Mouse (Mus musculus): ENCODE measurements around the gene Cacfd1.

Gene Cacfd1

DNA sequence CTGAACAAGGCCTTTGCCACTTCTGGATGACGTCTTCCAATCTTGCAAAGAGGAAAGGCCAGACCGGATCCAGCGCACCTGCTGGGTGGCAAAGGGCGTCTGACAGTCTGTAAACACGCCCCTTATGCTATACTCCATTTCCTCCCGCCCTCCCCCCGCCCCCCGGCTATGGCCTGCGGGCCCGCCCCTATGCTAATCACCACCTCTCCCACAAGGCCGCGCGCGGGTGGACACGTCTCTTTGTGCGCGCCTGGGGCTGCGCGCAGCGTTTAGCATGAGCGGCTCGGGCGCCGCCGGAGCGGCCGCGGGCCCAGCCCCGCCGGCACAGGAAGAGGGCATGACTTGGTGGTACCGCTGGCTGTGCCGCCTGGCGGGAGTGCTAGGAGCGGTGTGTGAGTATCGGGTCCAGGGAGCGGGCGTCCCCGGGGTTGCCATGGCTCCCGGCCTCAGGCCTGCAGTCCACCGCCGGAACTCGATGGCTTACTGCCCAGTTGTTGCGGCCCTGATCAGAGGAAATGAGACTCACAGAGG is at the start of gene Cacfd1:
Gene Cacfd1, plus strand, starts transcription at position 213 of the 531 bp plus-strand sequence.
- DNase-seq, result peak; percentile 86

DNA sequence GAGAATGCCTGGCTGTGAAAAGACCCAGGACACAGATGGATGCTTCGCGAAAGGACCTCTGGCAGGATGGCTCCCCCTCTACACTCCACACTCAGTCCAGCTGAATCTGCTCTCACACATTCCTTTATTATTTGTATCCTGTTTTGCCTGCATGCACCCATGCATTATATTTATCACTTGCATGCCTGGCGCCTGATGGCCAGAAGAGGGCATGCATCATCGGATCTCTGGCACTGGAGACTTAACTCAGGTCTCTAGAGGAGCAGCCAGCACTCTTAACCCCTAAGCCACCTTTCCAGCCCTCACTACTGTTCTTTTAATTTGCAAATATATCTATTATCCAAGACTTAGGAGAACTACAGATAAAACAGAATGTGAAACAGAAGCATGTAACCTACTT is 49.0 kb upstream of the Cacfd1 start:
- DNase-seq, result no peak

DNA sequence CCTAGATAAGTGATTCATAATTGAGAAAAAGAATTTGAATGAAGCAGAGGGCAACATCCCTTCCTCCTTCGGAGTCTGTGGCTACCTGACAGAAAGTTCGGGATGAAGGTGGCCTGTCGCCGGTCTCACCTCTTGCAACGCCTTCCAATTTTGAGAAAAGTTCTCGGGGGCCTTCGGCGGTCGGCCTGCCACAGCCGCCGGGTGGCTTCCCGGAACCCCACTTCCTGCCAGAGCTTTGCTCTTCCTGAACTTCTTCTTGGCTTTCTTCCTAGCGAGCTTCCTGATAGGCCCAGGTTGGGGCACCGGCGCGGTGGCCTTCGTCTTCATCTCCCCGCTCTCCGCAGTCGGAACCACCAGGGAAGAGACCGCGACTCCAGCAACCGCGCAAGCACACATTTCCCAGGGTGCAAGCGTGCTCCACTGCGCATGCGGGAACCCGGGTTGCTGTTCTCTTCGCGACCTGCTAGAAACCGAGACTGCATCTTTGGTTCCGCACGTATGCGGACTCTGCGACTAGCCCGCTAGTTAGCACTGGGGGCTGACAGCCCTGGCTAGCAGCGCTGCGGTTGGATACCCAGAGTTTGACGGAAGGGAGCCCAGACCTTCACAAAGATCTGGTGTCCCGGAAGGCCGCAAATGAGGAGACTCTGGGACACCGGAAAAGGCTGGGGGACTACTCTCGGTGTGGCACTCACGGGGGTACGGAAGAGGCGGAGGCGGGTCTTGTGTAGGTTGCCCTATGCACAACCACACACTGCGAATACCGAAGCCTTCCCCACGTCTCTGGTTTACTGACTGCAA is 45.6 kb upstream of the Cacfd1 start, which contains the start of gene Rexo4:
Gene Rexo4, minus strand, starts transcription at position 464 of the 801 bp plus-strand sequence.
- peak; percentile 94 for DNase-seq

- no peak for DNase-seq
These were observed 44.9 kb upstream of the Cacfd1 start for GRCm38 (mm10) chr2:26964724-26965370.

- no peak for DNase-seq
These were observed 42.5 kb upstream of the Cacfd1 start for GRCm38 (mm10) chr2:26967262-26967661.

DNA sequence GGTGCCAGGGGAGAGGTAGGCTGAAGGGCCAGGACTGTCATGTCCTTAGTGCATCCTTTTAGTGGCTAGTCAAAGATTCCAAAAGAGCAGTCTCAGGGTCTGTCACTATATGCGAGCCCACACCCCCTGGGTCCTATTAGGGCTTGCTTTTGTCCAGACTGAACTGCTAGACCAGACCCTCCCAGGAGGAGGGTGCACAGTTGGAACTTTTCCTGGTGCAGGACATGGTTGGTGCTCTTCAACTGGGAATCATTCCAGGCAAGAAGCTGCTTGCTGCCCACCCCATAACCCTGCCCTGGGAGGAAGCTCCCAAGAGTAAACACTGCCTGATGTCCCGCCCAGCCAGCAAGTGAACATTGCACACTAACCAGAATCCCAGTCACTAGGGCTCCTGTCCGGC is 36.6 kb upstream of the Cacfd1 start, which contains the start of gene Adamts13:
Gene Adamts13, plus strand, starts transcription at position 301 of the 400 bp plus-strand sequence.
- DNase-seq, result no peak

GRCm38 (mm10) chr2:26973960-26974359 is 35.8 kb upstream of the Cacfd1 start:
- no peak for DNase-seq

- no peak for DNase-seq
These were observed 29.4 kb upstream of the Cacfd1 start for GRCm38 (mm10) chr2:26980361-26980760.

DNA sequence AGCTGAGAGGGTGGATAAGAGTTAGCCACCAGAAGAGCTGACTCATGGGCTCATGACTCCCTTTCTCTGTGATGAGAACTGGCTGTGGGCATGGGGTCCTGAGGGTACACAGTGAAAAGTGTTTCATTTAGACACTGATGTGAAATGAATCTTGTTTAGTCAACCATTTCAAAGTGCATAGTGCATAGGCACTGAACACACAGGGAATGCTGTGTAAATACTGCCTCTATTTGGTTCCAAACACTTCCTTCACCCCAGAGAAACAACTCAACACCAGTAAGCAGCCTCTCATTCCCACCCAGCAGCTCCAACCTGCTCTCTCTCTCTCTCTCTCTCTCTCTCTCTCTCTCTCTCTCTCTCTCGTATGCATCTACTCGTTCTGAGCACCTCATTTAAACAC is 25.5 kb upstream of the Cacfd1 start:
- DNase-seq, result no peak

DNA sequence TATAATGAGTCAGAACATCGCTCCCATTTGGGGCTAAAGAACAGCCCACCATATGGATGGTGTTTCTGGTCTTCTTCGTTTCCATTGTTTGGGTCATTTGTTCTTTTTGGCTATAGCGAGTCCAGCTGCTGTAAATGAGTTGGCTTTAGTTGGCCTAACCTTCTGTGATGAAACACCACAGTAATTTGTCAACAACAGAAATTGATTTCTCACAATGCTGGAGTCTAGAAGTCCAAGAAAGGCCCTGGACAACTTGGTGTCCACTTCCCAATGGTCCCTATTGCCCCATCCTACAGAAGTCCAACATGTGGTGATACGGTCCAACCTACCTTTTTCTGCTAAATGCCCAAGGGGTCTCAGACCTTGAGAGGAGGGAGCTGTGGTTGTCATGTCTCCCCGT is 25.1 kb upstream of the Cacfd1 start:
- DNase-seq, result no peak

- DNase-seq, result no peak
These were observed 15.8 kb upstream of the Cacfd1 start for GRCm38 (mm10) chr2:26993936-26994335.

- no peak for DNase-seq
These were observed 12.2 kb upstream of the Cacfd1 start for GRCm38 (mm10) chr2:26997498-26997897.

GRCm38 (mm10) chr2:26997993-26998392 is 11.7 kb upstream of the Cacfd1 start:
- DNase-seq, result no peak

DNA sequence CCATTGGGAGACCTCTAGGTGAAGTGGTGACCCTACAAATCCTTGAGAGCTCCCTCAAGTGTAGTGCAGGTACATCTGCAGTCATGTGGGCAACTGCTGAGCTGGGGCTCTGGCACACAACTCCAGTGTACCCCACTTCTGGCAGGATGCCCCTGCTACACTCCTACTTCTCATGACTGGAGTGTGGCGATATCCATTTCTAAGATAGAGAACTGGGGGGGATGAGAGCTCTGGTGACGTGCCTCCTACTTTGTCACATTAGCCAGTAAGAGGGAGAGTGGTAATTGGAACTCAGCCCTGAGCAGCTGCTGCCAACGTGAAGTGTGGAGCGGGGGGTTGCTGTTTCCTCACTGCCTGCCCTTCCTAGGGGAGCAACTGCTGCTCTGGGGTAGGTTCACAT is 3.5 kb upstream of the Cacfd1 start:
- DNase-seq, result no peak

DNA sequence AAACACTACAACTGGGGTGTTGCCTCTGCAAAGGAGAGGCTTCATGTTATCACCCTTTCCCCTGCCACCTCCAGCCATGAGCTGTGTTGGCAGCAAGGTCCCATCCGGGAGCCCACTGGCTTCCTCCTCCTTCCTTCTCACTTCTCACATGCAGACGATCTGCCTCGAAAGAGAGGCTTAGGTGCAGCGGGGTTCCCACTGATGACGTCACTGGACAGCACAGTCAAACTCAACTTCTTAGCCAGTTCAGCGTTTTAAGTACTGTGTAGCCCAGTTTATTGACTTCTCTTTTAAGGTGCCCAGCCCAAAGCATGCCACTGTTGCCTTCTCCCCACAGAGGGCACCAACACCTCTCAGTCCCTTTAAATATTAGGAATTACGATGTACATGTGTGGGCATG is 2.0 kb upstream of the Cacfd1 start:
- no peak for DNase-seq

DNA sequence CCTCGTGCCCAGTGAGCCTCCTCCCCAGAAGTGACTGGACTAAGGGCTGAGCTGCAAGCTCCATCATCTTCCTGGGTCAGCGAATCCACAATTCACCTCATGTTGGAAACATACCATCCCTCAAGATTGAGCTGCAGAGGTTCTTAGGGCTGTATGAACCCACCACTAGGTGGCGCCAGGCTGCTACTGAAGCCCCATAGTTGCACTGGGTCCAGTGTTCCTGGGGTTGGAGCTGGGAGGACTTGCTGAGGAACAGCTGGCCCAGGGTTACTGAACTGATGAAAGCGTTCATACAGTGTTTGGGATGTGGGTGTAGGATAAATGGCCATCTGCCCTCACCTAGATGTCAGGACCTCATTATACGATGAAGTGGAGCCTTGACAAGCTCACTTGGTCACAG is 8.1 kb downstream of the Cacfd1 start:
- peak; percentile 84 for DNase-seq

GRCm38 (mm10) chr2:27019530-27019929 is 9.8 kb downstream of the Cacfd1 start:
- DNase-seq, result no peak

GRCm38 (mm10) chr2:27021103-27021502 is 11.4 kb downstream of the Cacfd1 start:
- DNase-seq, result no peak

GRCm38 (mm10) chr2:27022612-27023011 is 12.9 kb downstream of the Cacfd1 start:
- no peak for DNase-seq

- no peak for DNase-seq
These were observed 14.4 kb downstream of the Cacfd1 start for GRCm38 (mm10) chr2:27024136-27024535.

DNA sequence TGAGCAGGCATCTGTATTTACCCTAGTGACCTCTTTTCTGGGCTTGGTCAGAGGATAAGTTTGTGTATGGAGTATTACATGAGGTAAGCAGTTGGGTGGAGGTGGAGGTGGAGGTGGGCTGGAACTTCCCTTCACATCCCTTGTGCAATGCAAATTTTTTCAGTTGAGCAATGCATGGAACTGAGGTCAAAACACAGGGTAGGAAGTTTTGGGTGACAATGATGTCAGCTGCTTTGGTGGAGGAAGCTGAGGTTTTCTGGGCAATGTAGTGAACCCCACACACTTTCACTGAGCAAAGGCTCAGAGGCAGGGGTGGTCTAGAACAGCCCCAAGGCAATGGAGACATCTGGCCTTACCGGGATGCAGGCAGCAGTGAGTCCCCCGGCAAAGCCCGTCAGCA is 15.8 kb downstream of the Cacfd1 start:
- no peak for DNase-seq

DNA sequence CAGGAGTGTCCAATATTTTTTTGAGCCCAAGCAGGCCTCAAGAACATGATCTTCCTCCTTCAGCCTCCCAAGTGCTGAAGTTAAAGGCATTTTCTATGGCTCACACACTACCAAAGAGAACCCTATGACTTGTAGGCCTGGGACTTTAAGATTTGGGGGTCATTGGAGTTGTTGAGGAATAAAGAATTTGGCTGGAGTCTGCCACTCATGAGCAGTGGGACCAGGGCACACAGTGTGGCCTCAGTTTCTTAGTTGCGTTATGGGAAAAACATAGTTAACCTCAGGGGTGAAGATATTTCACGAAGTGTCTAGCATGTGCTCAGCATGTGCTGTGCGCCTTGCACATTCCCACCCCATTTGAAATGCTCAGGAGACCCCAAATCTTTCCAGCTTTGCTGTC is 16.6 kb downstream of the Cacfd1 start:
- no peak for DNase-seq

- DNase-seq, result no peak
These were observed 17.3 kb downstream of the Cacfd1 start for GRCm38 (mm10) chr2:27026857-27027617.

Measured in lung, postnatal 14 days (tissue).